Mouse (Mus musculus): ENCODE results near the gene F11.
A peak's percentile ranks its signal among the peaks of the same experiment; 100 is the strongest.

Gene F11

DNA sequence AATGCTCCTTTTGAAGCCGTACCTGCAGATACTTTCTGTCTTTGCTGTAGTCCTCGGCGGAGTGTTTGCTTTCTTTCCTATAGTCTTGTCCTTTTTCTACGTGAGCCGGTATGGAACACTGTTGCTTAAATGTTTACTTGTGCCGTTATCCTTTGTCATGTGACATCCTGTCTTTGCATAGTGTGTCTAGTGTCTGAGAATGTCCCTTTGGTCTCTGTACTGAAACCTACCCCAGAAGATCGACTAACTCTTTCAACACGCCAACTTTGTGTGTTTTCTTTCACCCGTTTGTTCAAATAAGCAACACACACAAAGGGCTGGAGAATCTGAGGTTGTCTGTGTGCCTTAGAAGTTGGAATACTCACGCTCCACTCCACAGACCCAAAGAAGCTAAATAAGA, at the start of gene F11:
F11 (minus strand) TSS at position 112 of the 400 bp plus-strand sequence.
- no peak for DNase-seq (ENCODE audit: low spot score in 2 of 2)

DNA sequence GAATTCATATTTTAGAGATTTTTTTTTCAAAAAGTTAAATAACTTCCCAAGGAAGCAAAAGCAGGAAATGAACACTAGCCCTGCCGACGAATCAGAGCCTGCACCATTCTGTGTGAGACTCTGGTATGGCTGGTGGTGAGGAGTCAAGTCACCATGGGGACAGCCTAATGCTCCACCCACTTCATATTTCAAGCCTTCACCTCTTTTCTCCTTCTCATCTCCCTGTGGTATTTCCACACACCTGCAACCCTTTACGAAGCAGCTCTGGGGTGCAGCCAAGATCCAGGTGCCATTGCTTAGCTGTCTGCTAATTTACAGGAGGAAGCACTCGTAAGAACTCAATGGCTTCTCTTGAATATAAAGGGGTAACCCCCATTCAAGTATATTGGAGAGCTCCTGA, 49.1 kb upstream of the F11 start:
- no peak for DNase-seq (ENCODE audit: low spot score in 2 of 2)

DNA sequence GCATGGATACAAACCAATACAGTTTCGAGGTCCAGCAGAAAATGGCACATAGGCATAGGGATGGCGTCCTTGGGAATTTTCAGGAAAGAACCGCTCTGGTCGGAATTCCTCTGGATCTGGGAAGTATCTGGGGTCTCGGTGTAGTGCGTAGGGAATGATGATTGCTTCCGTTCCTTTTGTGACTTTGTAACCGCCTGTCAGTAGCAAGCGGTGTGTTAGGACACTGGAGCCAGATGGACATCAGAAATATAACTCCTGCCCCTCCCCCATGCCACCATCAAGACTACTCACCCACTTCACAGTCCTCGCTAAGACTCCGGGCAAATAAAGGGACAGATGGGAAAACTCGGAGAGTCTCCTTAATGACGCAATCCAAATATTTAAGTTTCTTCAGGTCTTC, 46.5 kb upstream of the F11 start, which contains the start of gene Gm45753:
Gm45753 (minus strand) TSS at position 101 of the 400 bp plus-strand sequence.
- DNase-seq (ENCODE audit: low spot score in 2 of 2) = no peak

DNA sequence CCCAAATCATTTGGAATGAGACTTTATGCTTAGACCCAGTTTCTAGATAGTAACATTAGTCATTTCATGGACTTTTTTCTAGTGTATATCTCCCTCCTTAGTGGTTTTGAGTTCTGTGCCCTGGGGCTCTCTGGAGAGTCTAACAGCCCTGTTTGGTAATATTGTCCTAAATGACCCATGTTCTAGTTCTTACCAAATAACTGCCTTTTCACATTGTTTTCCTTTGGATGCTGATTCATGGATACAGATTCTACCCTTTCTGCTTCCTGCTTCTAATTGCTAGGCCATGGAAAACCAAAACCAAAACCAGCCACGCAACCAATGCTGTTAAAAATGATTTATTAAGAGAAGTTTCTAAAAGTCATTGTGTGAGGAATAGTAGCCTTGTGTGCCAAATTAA, 43.6 kb upstream of the F11 start:
- no peak for DNase-seq (ENCODE audit: low spot score in 2 of 2)

DNA sequence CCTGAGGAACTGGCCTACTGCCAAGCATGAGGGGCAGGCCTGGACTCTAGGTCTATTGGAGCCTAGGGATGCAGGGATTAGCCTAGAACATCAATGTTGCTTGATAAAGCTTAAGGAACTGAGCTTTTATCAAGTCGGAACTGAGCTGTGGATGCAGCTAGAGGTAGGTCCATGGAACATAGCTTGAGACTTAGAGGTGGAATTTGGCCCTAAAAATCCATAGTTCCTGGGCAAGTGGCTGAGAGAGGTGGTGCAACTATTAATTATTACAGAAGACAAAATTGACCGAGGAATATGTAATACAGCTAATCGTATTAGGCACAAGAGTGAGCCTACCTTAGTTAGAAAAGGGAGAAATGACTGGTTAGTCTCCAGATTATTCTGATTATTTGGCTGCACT, 42.5 kb upstream of the F11 start:
- DNase-seq (ENCODE audit: low spot score in 2 of 2) = no peak

DNA sequence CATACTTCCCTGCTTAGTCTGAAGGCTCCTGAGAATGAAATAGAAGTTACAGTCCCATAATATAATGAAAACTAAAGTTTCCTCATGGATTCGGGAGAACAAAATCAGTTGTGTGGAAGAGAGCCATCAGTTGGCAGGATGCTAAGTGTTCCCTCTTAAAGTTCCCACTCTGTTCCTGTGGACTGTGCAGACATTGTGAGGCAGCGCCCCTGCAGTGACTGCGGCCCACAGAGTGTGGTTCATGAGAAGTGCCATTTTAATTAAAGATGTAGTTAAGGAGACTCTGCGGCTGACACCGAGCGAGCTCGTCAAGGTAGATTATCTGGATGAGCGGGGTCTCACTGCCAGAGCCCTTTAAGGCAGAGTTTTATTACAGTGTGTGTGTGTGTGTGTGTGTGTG, 40.6 kb upstream of the F11 start:
- no peak for DNase-seq (ENCODE audit: low spot score in 2 of 2)

DNA sequence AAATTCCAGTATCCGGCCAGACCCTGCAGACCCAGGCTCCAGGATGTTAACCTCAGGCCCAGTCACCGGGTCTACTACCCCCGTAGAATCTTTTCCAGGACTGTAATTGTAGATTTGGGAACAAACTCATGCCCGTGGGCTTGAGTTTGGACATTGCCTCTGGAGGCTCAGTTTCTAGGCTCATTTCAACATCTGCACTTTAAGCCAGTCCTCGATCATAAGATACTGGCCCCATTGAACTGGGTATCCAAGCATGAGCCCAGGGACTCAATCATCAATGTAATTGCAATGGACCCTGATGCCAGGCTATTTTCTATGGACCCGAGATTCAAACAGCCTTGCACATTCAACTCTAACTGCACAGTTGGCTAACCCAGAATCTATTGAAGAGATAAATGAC, 33.4 kb upstream of the F11 start:
- no peak for DNase-seq (ENCODE audit: low spot score in 2 of 2)

DNA sequence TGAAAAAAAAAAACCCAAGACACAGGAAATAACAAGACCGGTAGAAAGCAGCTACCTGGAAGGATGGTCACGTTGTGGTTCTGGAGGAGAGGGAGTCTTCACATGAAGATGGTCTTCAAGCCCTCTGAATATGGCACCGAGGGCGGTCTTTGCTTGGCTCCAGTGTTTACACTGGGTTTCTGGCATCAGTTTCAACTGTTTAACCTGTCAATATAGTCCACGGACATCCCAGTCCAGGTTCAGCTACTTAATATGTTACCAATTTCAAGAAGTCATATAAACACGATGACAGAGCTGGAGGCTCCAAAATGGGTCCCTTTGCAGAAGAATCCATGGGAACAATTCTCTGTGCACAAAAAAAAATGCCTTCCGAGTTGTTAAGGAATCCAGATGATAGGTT, 32.9 kb upstream of the F11 start, which contains the start of gene Klkb1:
Klkb1 (minus strand) TSS at position 173 of the 400 bp plus-strand sequence.
- no peak for DNase-seq (ENCODE audit: low spot score in 2 of 2)

DNA sequence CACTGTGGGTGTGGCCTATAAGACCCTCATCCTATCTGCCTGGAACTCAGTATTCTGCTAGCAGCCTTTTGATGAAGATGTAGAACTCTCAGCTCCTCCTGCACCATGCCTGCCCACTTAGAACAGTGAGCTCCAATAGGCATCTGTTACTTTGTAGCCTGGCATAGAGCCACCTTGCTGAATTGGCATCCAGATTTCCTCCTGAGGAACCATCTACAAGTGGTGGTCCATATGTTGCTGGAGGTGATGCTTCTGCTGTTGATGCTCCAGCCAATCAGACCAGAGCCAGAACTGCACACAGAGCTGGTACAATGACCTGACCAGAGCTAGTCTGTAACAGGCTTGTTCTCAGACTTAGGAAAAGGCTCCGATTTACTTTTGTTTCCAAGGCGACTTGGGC, 30.0 kb upstream of the F11 start:
- DNase-seq (ENCODE audit: low spot score in 2 of 2) = peak in 1 of 2 experiments; percentile 3

DNA sequence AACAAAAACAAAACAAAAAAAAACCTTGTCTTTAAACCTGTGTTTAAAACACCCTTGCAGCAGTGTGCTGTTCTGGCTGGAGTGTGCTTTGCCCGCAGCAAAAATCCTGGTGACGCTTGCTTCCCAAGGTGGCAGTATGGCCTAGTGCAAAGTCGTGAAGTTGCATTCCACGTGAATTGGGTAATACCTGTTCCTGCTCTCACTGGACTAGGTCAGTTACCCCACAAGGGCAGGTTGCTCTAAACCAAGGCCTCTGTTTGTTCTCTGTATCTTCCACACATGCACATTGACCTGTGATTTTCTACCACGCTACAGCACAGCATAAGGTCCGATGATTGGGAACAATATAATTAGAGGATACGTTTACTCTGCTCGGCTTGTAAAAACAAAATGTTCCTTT, 19.8 kb upstream of the F11 start:
- DNase-seq (ENCODE audit: low spot score in 2 of 2) = no peak

DNA sequence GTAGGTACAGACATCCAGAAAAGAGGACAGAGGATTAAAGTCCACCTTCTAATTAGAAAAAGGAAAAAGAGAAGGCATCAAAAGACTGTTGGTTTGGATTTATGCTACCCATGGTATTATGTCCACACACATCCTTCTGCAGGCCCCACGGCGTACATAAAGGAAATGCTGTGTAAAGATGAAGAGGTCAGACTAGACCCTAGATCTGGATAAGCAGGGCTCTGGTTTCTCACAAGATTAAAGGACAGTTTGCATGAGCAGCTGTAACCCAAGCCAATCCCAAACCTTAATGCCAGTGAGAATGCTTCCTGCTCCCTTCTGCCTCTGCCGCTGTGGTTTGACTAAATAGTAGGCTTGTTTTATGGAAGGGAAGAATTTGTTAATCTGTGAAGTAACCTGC, 15.6 kb upstream of the F11 start:
- DNase-seq (ENCODE audit: low spot score in 2 of 2) = no peak

DNA sequence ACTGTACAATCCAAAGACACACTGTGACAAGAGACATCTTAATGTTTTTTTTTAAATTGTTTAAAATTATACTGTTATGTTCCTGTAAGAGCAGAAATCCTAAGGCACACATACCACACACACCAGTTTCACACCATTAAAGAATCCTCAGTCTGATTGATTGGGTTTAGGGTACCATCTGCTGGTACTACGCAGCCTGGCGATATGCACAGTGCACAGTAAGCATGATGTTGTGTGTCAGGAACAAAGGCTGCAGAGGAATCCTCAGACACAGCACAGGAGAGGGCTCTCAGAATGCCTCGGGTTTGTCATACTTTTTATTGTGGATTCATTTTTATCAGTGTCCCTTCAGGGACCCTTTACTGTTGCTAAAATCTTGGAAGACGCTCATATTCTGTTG, 12.5 kb upstream of the F11 start:
- DNase-seq (ENCODE audit: low spot score in 2 of 2) = no peak

DNA sequence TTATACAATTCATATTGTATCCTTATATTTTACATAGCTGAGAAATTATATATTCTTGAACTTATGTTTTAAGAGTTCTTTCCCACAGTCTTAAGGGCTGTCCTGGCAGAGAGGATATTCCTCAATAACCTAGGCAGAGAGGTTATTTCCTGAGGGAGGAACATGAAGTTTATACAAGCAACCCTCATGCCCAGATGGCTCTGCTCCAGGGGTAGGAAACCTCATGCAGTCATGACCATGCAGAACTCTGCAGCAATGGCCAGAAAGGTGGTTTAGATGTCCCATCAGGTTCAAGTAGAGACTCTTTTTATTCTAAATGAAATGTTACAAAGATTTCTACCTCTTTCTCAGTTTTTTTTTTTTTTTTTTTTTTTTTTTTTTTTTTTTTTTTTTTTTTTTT, 7.2 kb upstream of the F11 start:
- DNase-seq (ENCODE audit: low spot score in 2 of 2) = no peak

DNA sequence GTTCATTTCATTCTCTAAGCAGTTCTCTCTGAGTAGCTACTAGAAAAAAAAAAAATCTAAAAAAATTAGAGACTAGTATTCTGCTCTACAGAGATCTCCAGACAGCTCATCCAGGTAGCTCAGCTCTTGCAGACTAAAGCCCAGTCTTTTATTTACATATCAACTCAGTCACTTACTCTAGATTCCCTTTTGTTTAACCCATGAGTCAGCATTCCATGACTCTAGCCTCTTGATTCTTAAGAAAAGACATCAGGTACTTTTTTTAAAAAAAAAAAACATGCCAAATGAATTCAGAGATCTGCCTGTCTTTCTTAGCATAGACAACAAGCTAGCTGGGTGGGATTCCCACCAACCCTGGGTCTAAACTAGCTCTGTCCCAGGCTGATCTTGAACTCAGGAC, 6.7 kb upstream of the F11 start:
- DNase-seq (ENCODE audit: low spot score in 2 of 2) = no peak

DNA sequence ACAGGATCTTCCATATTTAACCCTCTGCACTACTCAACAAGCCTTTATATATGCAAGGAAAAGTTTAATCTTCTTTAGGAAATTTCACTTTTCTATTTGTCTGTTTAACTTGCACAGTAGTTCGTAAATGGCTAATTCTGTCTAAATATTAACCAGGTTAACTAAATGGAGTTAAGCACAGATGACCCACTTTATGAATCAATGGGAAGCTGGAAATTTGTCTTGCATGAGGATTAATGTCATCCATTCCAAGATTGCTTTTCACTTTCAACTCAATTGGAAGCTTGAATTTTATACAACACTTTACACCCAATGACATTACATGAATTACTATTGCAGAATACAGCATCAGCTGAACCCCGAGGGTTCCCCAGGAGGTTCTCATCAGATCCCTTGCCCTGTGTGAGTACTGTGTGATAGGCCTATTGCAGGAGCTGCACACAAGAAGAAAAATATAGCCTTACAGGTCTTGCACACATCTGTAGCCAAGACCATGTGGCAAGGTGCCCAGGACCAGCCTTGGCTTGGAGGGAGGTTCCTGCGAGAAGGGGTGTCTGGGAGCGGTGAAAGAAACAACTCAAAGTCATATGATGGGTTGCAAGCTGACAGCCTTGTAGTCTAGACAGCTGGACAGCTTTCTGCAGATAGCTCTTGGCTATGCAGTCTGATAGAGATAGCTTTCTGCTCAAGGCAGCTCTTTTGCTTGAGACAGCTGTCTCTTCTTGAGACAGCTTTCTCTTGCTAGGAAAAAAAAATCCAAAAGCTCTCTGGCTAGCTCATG, 6.0 kb upstream of the F11 start:
- no peak for DNase-seq (ENCODE audit: low spot score in 2 of 2)

DNA sequence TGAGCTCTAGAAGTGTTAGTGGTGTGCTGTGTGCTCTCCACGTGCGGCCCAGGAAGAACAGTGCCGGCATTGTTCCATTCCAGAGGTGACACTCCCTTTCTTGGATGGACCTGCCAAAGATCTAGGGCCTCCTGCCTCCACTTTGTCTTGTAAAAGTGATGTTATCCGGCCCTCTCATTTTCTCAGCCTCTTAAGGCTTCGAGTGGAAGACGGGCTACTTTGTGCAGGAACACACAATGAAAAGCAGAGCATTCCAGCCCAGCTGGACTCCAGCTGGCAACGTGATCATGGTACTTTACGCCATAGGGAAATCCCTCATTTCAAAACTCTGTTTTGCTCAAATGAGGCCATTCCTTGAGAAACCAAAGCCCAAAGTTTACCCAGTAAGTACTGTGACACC, 5.2 kb upstream of the F11 start:
- no peak for DNase-seq (ENCODE audit: low spot score in 2 of 2)

DNA sequence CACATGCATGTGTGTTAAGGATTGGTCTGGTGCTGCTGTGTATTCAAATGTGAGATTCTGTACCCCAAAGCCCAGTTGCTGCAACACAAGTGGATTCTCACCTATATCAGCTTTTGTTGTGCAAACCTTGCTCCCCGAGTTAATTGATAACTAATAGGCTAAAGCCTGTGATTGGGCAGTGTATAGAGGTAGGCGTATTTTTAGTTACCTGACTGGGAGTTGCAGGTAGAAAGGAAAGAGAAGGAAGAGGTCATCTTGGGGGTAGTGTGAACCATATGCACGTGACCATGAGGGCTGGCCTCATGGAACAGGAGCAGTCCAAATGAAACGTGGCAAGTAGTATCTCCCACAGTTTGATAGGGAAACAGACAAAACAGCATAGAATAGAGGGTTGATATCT, 3.1 kb upstream of the F11 start:
- no peak for DNase-seq (ENCODE audit: low spot score in 2 of 2)

DNA sequence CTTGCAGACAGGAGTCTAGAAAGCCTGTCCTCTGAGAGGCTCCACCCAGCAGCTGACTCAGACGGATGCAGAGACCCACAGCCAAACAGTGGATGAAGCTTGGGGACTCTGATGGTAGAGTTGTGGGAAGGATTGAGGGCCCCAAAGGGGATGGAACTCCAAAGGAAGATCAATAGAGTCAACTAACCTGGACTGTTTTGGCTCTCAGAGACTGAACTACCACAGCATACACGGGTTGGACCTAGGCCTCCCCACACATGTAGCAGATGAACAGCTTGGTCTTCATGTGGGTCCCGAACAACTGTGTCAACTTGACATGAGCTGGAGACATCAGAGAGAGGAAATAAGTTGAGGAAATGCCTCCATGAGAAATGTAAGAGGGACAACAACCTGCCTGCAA, 1.0 kb upstream of the F11 start:
- DNase-seq (ENCODE audit: low spot score in 2 of 2) = no peak

DNA sequence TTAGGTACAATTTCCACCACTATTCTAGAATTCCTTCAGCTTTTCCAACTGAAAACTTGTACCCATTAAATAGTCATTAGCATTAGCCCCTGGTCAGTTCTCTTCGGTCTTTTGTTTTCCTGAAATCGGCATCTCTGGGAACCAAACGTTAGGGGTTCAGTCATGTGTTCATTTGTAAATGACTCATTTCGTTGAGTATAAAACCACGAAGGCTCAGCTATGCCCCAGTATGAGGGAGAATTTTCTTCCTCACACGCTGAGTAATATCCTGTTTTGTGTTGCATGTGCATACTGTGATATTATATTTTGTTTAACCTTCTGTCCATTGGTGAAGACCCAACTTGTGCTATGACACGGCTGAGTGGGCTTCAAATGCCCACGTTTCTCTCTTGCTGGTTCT, 3.4 kb downstream of the F11 start:
- no peak for DNase-seq (ENCODE audit: low spot score in 2 of 2)

DNA sequence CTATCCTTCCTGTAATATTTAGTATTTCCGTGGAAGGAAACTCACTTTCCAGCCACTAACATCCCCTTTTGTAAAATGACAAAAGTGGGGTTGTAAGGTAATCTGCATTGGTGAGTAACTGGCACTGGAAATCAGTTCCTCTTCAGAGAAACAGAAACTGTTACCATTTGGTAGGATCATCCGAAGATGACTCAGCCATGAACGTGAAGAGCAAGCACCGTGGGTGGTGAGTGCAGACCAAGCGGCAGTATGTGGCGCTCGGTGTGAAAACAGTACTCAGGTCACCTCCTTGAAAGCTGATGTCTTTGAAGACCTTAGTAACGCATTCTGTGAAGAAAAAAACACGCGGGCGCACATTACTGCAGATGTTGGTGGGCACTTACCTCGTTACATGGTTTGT, 6.8 kb downstream of the F11 start:
- no peak for DNase-seq (ENCODE audit: low spot score in 2 of 2)

DNA sequence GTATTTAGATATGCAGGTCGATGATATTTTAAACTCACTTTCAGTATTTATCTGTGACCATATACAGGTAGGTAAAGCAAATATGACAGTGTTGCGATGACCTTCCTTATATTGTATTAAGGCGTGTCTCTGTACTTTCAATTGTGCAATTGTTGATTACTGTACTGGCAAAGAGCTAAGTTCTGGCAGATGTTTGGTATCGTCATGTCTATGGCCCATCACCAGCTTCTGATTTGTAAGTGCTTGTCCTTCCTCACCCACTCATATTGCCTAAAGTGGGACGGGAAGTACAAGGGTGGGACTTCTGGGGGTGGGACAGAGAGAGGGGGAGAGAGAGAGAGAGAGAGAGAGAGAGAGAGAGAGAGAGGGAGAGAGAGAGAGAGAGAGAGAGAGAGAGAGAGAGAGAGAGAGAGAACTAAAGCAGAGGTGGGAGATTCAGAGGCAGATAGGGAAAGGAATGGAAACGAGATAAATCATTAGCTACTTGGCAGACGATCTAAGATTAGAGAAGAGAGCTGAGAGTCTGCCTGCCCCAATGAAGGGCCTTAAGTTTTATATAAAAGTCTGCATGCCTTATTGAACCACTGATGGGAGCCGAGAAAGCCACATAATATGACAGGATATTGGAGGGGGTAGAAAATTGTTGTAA, 7.5 kb downstream of the F11 start:
- no peak for DNase-seq (ENCODE audit: low spot score in 2 of 2)

DNA sequence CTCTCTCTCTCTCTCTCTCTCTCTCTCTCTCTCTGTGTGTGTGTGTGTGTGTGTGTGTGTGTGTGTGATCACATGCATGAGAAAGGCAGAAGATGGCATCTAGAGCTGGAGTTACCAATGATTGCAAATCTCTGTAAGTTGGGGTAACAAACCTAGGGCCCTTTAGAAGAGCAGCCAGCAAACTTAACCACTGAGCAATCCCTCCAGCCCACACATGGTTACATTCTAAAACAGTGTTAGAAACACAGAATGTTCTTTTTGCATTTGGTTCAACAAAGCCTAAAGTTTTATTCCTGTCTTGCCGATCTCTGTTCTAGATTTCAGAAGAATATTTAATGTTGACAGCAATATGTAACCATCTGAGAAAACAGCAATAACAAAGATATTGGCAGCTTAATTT, 8.2 kb downstream of the F11 start:
- DNase-seq (ENCODE audit: low spot score in 2 of 2) = no peak

DNA sequence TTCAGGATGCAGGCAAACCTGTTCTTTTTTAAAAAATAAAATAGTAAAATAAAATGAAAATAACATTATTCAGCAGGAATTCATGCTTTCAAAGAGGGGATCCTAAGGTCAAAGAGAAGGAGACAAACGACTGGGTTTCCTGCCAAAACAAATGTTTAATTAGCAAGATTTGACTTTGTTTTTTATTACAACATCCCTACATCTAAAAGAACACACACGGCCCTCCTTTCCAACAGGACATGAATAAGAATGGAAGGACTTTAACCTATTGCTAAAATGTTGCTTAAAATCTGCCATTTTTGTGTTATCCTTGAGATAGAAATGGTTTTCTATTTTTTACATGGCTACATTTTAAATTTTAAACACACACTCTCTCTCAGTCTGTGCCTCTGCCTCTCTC, 8.7 kb downstream of the F11 start:
- DNase-seq (ENCODE audit: low spot score in 2 of 2) = no peak

DNA sequence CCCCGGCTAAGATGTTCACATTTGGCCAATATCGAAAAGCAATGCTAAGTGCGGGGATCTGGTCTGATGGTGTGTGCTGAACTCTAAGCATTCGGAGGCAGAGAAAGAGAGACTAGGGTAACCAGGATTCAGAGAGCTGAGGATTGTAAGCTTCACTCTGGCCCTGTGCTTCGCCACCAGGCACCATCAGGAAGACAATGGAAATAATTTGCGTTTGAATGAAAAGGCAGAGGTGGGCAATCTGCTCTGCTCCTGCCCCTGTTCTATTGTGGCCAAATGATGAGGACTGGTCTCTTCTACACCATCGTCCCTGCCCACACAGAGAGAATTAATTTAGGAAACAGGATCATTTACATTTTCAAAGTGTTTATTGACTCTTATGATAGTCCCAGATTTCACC, 15.5 kb downstream of the F11 start:
- no peak for DNase-seq (ENCODE audit: low spot score in 2 of 2)

Data from left cerebral cortex, adult 9 months (tissue).